Mouse (Mus musculus) MEL (cell line): ENCODE data around the gene Proser2. TPM values are rescaled to one million over a fixed set of nuclear protein-coding genes. Genes with fewer than 3 reads are reported as not detected.
"Not testable (repeated sequence)": the region's sequence is repeated elsewhere in the genome, so short reads cannot be mapped to it uniquely, and the experiment has no call there.

ENCODE experiments used
- DNase-seq: peaks from one replicate; pipeline ENCODE4 v3.0.0; 2011; ENCODE audit warnings: low read depth, low spot score
- H3K27ac ChIP-seq: 2 replicates; pipeline ENCODE4 v1.5.1; 2012; ENCODE audit warnings: low read depth, mild to moderate bottlenecking, control low read depth, low read length, moderate library complexity; ENCODE audit not compliant: control insufficient read depth
- H3K27me3 ChIP-seq, 2 experiments: fragments of 150-350 bp in 1 of 2; sonication (generic) in 1 of 2; 2 replicates each; pipeline ENCODE4 v1.6.1; 2012; ENCODE audit warnings: low read length in 2 of 2, mild to moderate bottlenecking in 2 of 2, improper control_type of control experiment in 1 of 2, moderate library complexity in 1 of 2; ENCODE audit not compliant: insufficient read depth in 2 of 2, control insufficient read depth in 1 of 2
- H3K36me3 ChIP-seq, 2 experiments: 2 replicates each; pipeline ENCODE4 v1.6.1; 2012 to 2014; ENCODE audit warnings: low read length in 2 of 2, improper control_type of control experiment in 1 of 2, inconsistent platforms in 1 of 2, mild to moderate bottlenecking in 1 of 2; ENCODE audit not compliant: insufficient read depth in 2 of 2, control insufficient read depth in 1 of 2
- H3K4me1 ChIP-seq, 2 experiments: fragments of 150-350 bp in 1 of 2; sonication (generic) in 1 of 2; 2 replicates each; pipeline ENCODE4 v1.6.1; 2012; ENCODE audit warnings: low read length in 2 of 2, improper control_type of control experiment in 1 of 2, mild to moderate bottlenecking in 1 of 2; ENCODE audit not compliant: insufficient read depth in 2 of 2, control insufficient read depth in 1 of 2
- H3K4me3 ChIP-seq, 2 experiments: fragments of 150-350 bp in 1 of 2; sonication (generic) in 1 of 2; 2 replicates each; pipeline ENCODE4 v1.5.1; 2012; ENCODE audit warnings: low read depth in 2 of 2, low read length in 2 of 2, mild to moderate bottlenecking in 2 of 2, moderate library complexity in 2 of 2, control low read depth in 1 of 2, improper control_type of control experiment in 1 of 2; ENCODE audit not compliant: control insufficient read depth in 1 of 2, insufficient read depth in 1 of 2
- H3K79me2 ChIP-seq: 2 replicates; pipeline ENCODE4 v1.6.1; 2012; ENCODE audit warnings: mild to moderate bottlenecking, low read length, moderate library complexity; ENCODE audit not compliant: control insufficient read depth, poor library complexity, insufficient read depth
- H3K9ac ChIP-seq: 2 replicates; pipeline ENCODE4 v1.6.1; 2012; ENCODE audit warnings: low read depth, mild to moderate bottlenecking, control low read depth, low read length, moderate library complexity; ENCODE audit not compliant: control insufficient read depth, poor library complexity, severe bottlenecking
- H3K9me3 ChIP-seq: fragments of 150-350 bp; sonication (generic); replicated peaks from 2 replicates; pipeline ENCODE4 v1.6.1; 2012; ENCODE audit warnings: mild to moderate bottlenecking, low read length, improper control_type of control experiment, moderate library complexity; ENCODE audit not compliant: insufficient read depth
- CTCF ChIP-seq, 3 experiments: IDR thresholded peaks in 2 of 3; conservative IDR thresholded peaks in 1 of 3; 2 replicates each; pipeline ENCODE4 v1.5.1; 2011 to 2012; ENCODE audit warnings: low read length in 3 of 3, low read depth in 2 of 3, mild to moderate bottlenecking in 2 of 3, improper control_type of control experiment in 1 of 3, inconsistent platforms in 1 of 3, mixed read lengths in 1 of 3, moderate library complexity in 1 of 3; ENCODE audit not compliant: control insufficient read depth in 1 of 3, insufficient read depth in 1 of 3, poor library complexity in 1 of 3, severe bottlenecking in 1 of 3
- ELF1 ChIP-seq: IDR thresholded peaks from 2 replicates; pipeline ENCODE4 v1.6.1; 2014; ENCODE audit warnings: low read depth, mild to moderate bottlenecking, inconsistent platforms, low read length, improper control_type of control experiment, moderate library complexity
- GATA1 ChIP-seq: IDR thresholded peaks from 2 replicates; pipeline ENCODE4 v1.6.1; 2011; ENCODE audit warnings: low read depth, low read length, improper control_type of control experiment
- KAT2A ChIP-seq: conservative IDR thresholded peaks from 2 replicates; pipeline ENCODE4 v1.6.1; 2012; ENCODE audit warnings: low read depth, low read length, improper control_type of control experiment, inconsistent platforms
- MXI1 ChIP-seq: IDR thresholded peaks from 2 replicates; pipeline ENCODE4 v1.6.1; 2011; ENCODE audit warnings: mild to moderate bottlenecking, low read depth, low read length, improper control_type of control experiment
- POLR2AphosphoS2 ChIP-seq: IDR thresholded peaks from 2 replicates; pipeline ENCODE4 v1.6.1; 2011; ENCODE audit warnings: low read length, improper control_type of control experiment
- RAD21 ChIP-seq: IDR thresholded peaks from 2 replicates; pipeline ENCODE4 v1.6.1; 2011; ENCODE audit warnings: mild to moderate bottlenecking, low read depth, low read length, improper control_type of control experiment
- RCOR1 ChIP-seq: IDR thresholded peaks from 2 replicates; pipeline ENCODE4 v1.6.1; 2012; ENCODE audit warnings: low read depth, mild to moderate bottlenecking, inconsistent platforms, low read length, improper control_type of control experiment
- TBP ChIP-seq: IDR thresholded peaks from 2 replicates; pipeline ENCODE4 v1.8.0; 2011; ENCODE audit warnings: low read depth, low read length, improper control_type of control experiment
- UBTF ChIP-seq: IDR thresholded peaks from 2 replicates; pipeline ENCODE4 v1.6.1; 2012; ENCODE audit warnings: low read depth, mild to moderate bottlenecking, inconsistent platforms, low read length, improper control_type of control experiment, moderate library complexity, borderline replicate concordance; ENCODE audit not compliant: insufficient read depth
- ZNF384 ChIP-seq: IDR thresholded peaks from 2 replicates; pipeline ENCODE4 v1.6.1; 2012; ENCODE audit warnings: low read depth, mild to moderate bottlenecking, inconsistent platforms, low read length, improper control_type of control experiment
- polyA plus RNA-seq, 2 experiments: library from polyadenylated mRNA; stranded (reverse) in 1 of 2; unstranded in 1 of 2; fragments of >175 nt in 1 of 2; fragments of >200 nt in 1 of 2; gene quantifications; 2 replicates each; pipeline versions ENCODE4 v1.2.1 to v1.2.4; 2012; ENCODE audit warnings: low replicate concordance in 2 of 2, low read depth in 1 of 2; ENCODE audit not compliant: insufficient read length in 2 of 2, insufficient read depth in 1 of 2, missing spikeins in 1 of 2
- total RNA-seq: library from RNA; depleted of rRNA; stranded (reverse); fragments of 300-350 nt; gene quantifications from 2 replicates; pipeline ENCODE4 v1.2.3, GENCODE M21; 2012

The Proser2 gene
- total and polyA plus RNA-seq, 3 experiments: not detected

DNA sequence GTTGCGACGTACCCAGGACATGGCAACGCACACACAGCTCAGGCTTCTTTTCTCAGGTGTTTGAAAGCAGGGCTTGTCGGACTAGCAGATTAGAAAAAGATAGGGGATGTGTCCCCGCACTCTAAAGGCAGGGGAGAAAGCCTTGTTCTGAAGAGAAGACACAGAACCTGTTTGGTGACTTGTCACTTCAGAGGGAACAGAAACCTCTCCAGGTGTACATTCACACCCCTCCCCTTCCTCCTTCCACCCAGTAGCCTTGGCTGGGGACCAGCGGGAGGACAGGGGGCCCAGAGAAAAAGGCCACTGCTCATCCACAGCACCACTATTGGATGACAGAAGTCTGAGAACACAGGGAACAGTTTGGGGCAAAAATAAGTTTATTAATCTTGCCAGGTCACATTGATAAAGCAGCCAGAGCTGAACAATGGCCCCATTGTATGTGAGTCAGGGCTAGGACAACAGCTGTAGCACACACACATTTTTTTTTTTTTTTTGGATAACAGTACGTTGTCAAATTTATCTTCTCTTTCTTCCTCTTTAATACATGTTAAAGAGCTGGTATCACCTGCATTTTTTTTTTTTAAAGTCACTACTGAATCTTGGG, 32.8 kb downstream of the Proser2 start:
- H3K27me3 ChIP-seq: peaks cover 0 to 3% of the 10 kb centered on the region in 2 experiments; a peak in 3 of 4 replicates
- no peak overlapping the region for H3K27ac ChIP-seq
- H3K9me3 ChIP-seq: no peaks in the 10 kb centered on the region

DNA sequence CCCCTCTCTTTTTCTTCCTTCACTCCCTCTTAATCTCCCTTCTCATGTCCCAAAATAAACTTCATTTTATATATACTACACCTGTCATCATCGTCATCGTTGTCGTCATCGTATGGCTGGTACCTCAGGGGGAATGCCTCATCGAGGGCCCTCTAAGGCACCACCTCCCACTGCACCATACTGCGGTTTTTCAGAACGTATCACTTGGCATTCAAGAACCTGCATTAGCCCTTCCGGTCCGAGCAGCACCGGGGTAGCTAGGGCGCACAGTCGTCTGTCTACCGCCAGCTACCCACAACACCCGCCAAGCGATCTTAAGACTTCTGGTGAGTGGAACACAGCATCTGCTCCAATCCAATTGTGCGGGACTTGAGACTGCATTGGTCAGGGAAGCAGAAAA, 40.1 kb downstream of the Proser2 start:
- not testable (repeated sequence) for H3K4me3 ChIP-seq, H3K27me3 ChIP-seq, DNase-seq, H3K9me3 ChIP-seq, H3K27ac ChIP-seq, H3K4me1 ChIP-seq, H3K36me3 ChIP-seq, H3K9ac ChIP-seq, H3K79me2 ChIP-seq

More for the DNA sequence above, 32.8 kb downstream of the Proser2 start:
- no peak for TF ChIP-seq GATA1
- TF ChIP-seq UBTF: no peak
- peak; percentile 40 for TF ChIP-seq ZNF384
- Histone ChIP-seq H3K4me1 (no peaks in the 10 kb centered on the region), H3K4me3 (no peak overlapping the region), H3K36me3 (no peaks in the 10 kb centered on the region), H3K79me2 (no peaks in the 10 kb centered on the region), H3K9ac (no peak overlapping the region)
- DNase-seq: no peak

DNA sequence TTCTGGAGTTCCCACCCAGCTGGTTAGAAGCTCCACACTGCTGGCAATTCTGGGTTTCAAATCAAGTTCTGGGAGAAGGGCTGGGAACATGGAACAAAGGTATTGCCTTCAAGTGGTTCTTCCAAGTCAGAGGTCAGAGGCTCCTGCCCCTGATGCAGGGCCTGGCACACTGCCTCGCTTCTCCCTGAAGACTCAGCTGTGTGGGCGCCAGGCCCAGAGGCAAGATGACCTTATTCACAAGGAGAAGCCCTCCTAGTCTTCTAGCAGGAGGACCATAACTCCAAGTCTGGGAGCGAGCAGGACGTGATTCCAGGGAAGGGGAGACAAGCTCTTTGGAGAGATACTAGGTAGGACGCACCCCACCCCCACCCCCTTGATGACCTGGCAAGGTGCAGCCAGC, 42.9 kb downstream of the Proser2 start:
- Histone ChIP-seq H3K9me3 (no peaks in the 10 kb centered on the region), H3K36me3 (no peaks in the 10 kb centered on the region), H3K27ac (no peak overlapping the region), H3K9ac (no peak overlapping the region), H3K4me3 (no peak overlapping the region), H3K4me1 (no peaks in the 10 kb centered on the region), H3K79me2 (no peaks in the 10 kb centered on the region), H3K27me3 (no peaks in the 10 kb centered on the region)
- no peak for DNase-seq
- TF ChIP-seq ELF1: no peak
- TF ChIP-seq TBP: no peak
- TF ChIP-seq UBTF: no peak
- TF ChIP-seq MXI1: no peak
- TF ChIP-seq CTCF (IDR thresholded peaks at IDR 0.05 in 2 of 3, conservative IDR thresholded peaks at IDR 0.05 in 1 of 3; ENCODE audit: control insufficient read depth in 1 of 3, insufficient read depth in 1 of 3, low read depth in 2 of 3, low read length in 3 of 3, poor library complexity in 1 of 3, severe bottlenecking in 1 of 3): no peak
- TF ChIP-seq POLR2AphosphoS2: no peak
- no peak for TF ChIP-seq RAD21
- TF ChIP-seq KAT2A: no peak
- no peak for TF ChIP-seq RCOR1
